Mouse (Mus musculus): ENCODE results near the gene Aatf. TPM values are rescaled to one million over a fixed set of nuclear protein-coding genes. Genes with fewer than 3 reads are reported as not detected.

The Aatf gene
- 35.1 and 37.3 TPM in 2 replicates for polyA plus RNA-seq (2011; ENCODE audit: insufficient read length, low read depth, missing spikeins)

- no peak within 1 kb of the TSS for H3K27ac ChIP-seq (ENCODE audit: insufficient read depth, low read length)
- H3K4me1 ChIP-seq (ENCODE audit: control insufficient read depth, insufficient read depth, low read length): peaks cover 3% of the 10 kb centered on the region
- peak within 1 kb of the TSS; percentile 74 for H3K4me3 ChIP-seq (ENCODE audit: insufficient read depth, low read length)
- no peak for TF ChIP-seq CTCF (IDR thresholded peaks at IDR 0.05; ENCODE audit: borderline replicate concordance, insufficient read depth, low read length)
- peak; percentile 83 for TF ChIP-seq POLR2A (IDR thresholded peaks at IDR 0.05; ENCODE audit: low read depth, low read length)
These were observed at the start of gene Aatf for GRCm38 (mm10) chr11:84513171-84514116. TSS of gene Aatf (minus strand) at chr11:84513522.

- Histone ChIP-seq H3K4me3 (ENCODE audit: insufficient read depth, low read length) (no peak overlapping the region), H3K4me1 (ENCODE audit: control insufficient read depth, insufficient read depth, low read length) (no peaks in the 10 kb centered on the region), H3K27ac (ENCODE audit: insufficient read depth, low read length) (no peak overlapping the region)
- TF ChIP-seq POLR2A (IDR thresholded peaks at IDR 0.05; ENCODE audit: low read depth, low read length) (no peak), CTCF (IDR thresholded peaks at IDR 0.05; ENCODE audit: borderline replicate concordance, insufficient read depth, low read length) (no peak)
These were observed 49.5 kb upstream of the Aatf start for GRCm38 (mm10) chr11:84562758-84563347.

- TF ChIP-seq POLR2A (IDR thresholded peaks at IDR 0.05; ENCODE audit: low read depth, low read length) (no peak), CTCF (IDR thresholded peaks at IDR 0.05; ENCODE audit: borderline replicate concordance, insufficient read depth, low read length) (no peak)
- H3K4me3 ChIP-seq (ENCODE audit: insufficient read depth, low read length): no peak overlapping the region
- no peaks in the 10 kb centered on the region for H3K4me1 ChIP-seq (ENCODE audit: control insufficient read depth, insufficient read depth, low read length)
- H3K27ac ChIP-seq (ENCODE audit: insufficient read depth, low read length): no peak overlapping the region
These were observed 48.2 kb upstream of the Aatf start for GRCm38 (mm10) chr11:84561546-84561945.

GRCm38 (mm10) chr11:84553821-84554450, 40.6 kb upstream of the Aatf start:
- H3K4me1 ChIP-seq (ENCODE audit: control insufficient read depth, insufficient read depth, low read length): no peaks in the 10 kb centered on the region
- TF ChIP-seq CTCF (IDR thresholded peaks at IDR 0.05; ENCODE audit: borderline replicate concordance, insufficient read depth, low read length): no peak
- no peak for TF ChIP-seq POLR2A (IDR thresholded peaks at IDR 0.05; ENCODE audit: low read depth, low read length)
- H3K27ac ChIP-seq (ENCODE audit: insufficient read depth, low read length): no peak overlapping the region
- no peak overlapping the region for H3K4me3 ChIP-seq (ENCODE audit: insufficient read depth, low read length)

- no peak for TF ChIP-seq CTCF (IDR thresholded peaks at IDR 0.05; ENCODE audit: borderline replicate concordance, insufficient read depth, low read length)
- TF ChIP-seq POLR2A (IDR thresholded peaks at IDR 0.05; ENCODE audit: low read depth, low read length): no peak
- H3K27ac ChIP-seq (ENCODE audit: insufficient read depth, low read length): no peak overlapping the region
These were observed 38.0 kb upstream of the Aatf start for GRCm38 (mm10) chr11:84551296-84551695.

GRCm38 (mm10) chr11:84549258-84549791, 36.0 kb upstream of the Aatf start:
- H3K4me3 ChIP-seq (ENCODE audit: insufficient read depth, low read length): no peak overlapping the region
- TF ChIP-seq CTCF (IDR thresholded peaks at IDR 0.05; ENCODE audit: borderline replicate concordance, insufficient read depth, low read length) (no peak), POLR2A (IDR thresholded peaks at IDR 0.05; ENCODE audit: low read depth, low read length) (no peak)
- no peaks in the 10 kb centered on the region for H3K4me1 ChIP-seq (ENCODE audit: control insufficient read depth, insufficient read depth, low read length)
- H3K27ac ChIP-seq (ENCODE audit: insufficient read depth, low read length): no peak overlapping the region

More at GRCm38 (mm10) chr11:84551296-84551695, 38.0 kb upstream of the Aatf start:
- no peaks in the 10 kb centered on the region for H3K4me1 ChIP-seq (ENCODE audit: control insufficient read depth, insufficient read depth, low read length)
- H3K4me3 ChIP-seq (ENCODE audit: insufficient read depth, low read length): no peak overlapping the region

- H3K27ac ChIP-seq (ENCODE audit: insufficient read depth, low read length): no peak overlapping the region
- no peak for TF ChIP-seq CTCF (IDR thresholded peaks at IDR 0.05; ENCODE audit: borderline replicate concordance, insufficient read depth, low read length)
- no peak for TF ChIP-seq POLR2A (IDR thresholded peaks at IDR 0.05; ENCODE audit: low read depth, low read length)
- no peak overlapping the region for H3K4me3 ChIP-seq (ENCODE audit: insufficient read depth, low read length)
- no peaks in the 10 kb centered on the region for H3K4me1 ChIP-seq (ENCODE audit: control insufficient read depth, insufficient read depth, low read length)
These were observed 35.0 kb upstream of the Aatf start for GRCm38 (mm10) chr11:84548293-84548692.

- TF ChIP-seq CTCF (IDR thresholded peaks at IDR 0.05; ENCODE audit: borderline replicate concordance, insufficient read depth, low read length): no peak
- TF ChIP-seq POLR2A (IDR thresholded peaks at IDR 0.05; ENCODE audit: low read depth, low read length): no peak
- Histone ChIP-seq H3K4me3 (ENCODE audit: insufficient read depth, low read length) (no peak overlapping the region), H3K4me1 (ENCODE audit: control insufficient read depth, insufficient read depth, low read length) (no peaks in the 10 kb centered on the region)
These were observed 26.7 kb upstream of the Aatf start for GRCm38 (mm10) chr11:84539981-84540380.

More at GRCm38 (mm10) chr11:84539981-84540380, 26.7 kb upstream of the Aatf start:
- H3K27ac ChIP-seq (ENCODE audit: insufficient read depth, low read length): no peak overlapping the region
